Mouse (Mus musculus) lung, embryonic 14.5 days (tissue): ENCODE results near the gene Ctrc. TPM values are rescaled to one million over a fixed set of nuclear protein-coding genes. Genes with fewer than 3 reads are reported as not detected.

ENCODE experiments used
- ATAC-seq: fragments of 200-750 bp; cut with Nextera tagmentation; 2 replicates; pipeline ENCODE4 v1.8.0; 2017; ENCODE audit warnings: mild to moderate bottlenecking, moderate TSS enrichment, moderate library complexity; ENCODE audit not compliant: insufficient read depth
- DNase-seq: peaks from one replicate; pipeline ENCODE4 v3.0.0-alpha.2; 2015
- H3K27ac ChIP-seq: fragments of 300-500 bp; sonication (generic); 2 replicates; pipeline ENCODE4 v1.5.1; 2014; ENCODE audit warnings: low read depth, mild to moderate bottlenecking, moderate library complexity
- H3K27me3 ChIP-seq: fragments of 300-500 bp; sonication (generic); 2 replicates; pipeline ENCODE4 v1.6.1; 2014; ENCODE audit warnings: low read length, control low read depth; ENCODE audit not compliant: insufficient read depth
- H3K36me3 ChIP-seq: fragments of 300-500 bp; sonication (generic); 2 replicates; pipeline ENCODE4 v1.6.1; 2014; ENCODE audit warnings: control low read depth; ENCODE audit not compliant: insufficient read depth
- H3K4me1 ChIP-seq: fragments of 300-500 bp; sonication (generic); 2 replicates; pipeline ENCODE4 v1.6.1; 2014; ENCODE audit warnings: antibody characterized with exemption, control low read depth; ENCODE audit not compliant: insufficient read depth
- H3K4me2 ChIP-seq: fragments of 300-500 bp; sonication (generic); 2 replicates; pipeline ENCODE4 v1.6.1; 2014; ENCODE audit warnings: mild to moderate bottlenecking
- H3K4me3 ChIP-seq: fragments of 300-500 bp; sonication (generic); 2 replicates; pipeline ENCODE4 v1.5.1; 2014; ENCODE audit warnings: low read depth, low read length
- H3K9ac ChIP-seq: fragments of 300-500 bp; sonication (generic); 2 replicates; pipeline ENCODE4 v1.6.1; 2014
- H3K9me3 ChIP-seq: fragments of 300-500 bp; sonication (generic); 2 replicates; pipeline ENCODE4 v1.6.1; 2016; ENCODE audit warnings: low read depth, low read length, control low read depth
- CTCF ChIP-seq: IDR thresholded peaks from 2 replicates; pipeline ENCODE4 v1.5.1; 2016; ENCODE audit warnings: antibody characterized with exemption, low read depth
- WGBS: fragments of 180-500 bp; shearing (Covaris S2); extraction: QIAGEN DNeasy Blood & Tissue Kit; methylation state at CpG from one replicate; pipeline ENCODE4 v1.1.7; 2014; 5-methylcytosine and 5-hydroxymethylcytosine counted together
- polyA plus RNA-seq: library from polyadenylated mRNA; unstranded; fragments of >200 nt; fragmentation: Nextera tagmentation; extraction: Ambion mirVana; gene quantifications from 2 replicates; pipeline ENCODE4 v1.2.1, GENCODE M21; 2014

Gene Ctrc
- polyA plus RNA-seq, 1 experiment from 2014 or later: not detected

- TF ChIP-seq CTCF: no peak
- Histone ChIP-seq H3K27ac (no peak overlapping the region), H3K4me1 (0 out of 2 replicates have a peak, but pooled peaks cover 4% of the 10 kb centered on the region), H3K36me3 (no peaks in the 10 kb centered on the region), H3K27me3 (no peaks in the 10 kb centered on the region), H3K4me2 (no peak overlapping the region), H3K9me3 (no peaks in the 10 kb centered on the region), H3K9ac (no peak overlapping the region), H3K4me3 (no peak overlapping the region)
- DNase-seq (no peak), ATAC-seq (no peak)
- WGBS: 42% methylated on average over 10 of the region's 10 CpGs
These were observed 35.2 kb upstream of the Ctrc start for GRCm38 (mm10) chr4:141881289-141881914.

DNA sequence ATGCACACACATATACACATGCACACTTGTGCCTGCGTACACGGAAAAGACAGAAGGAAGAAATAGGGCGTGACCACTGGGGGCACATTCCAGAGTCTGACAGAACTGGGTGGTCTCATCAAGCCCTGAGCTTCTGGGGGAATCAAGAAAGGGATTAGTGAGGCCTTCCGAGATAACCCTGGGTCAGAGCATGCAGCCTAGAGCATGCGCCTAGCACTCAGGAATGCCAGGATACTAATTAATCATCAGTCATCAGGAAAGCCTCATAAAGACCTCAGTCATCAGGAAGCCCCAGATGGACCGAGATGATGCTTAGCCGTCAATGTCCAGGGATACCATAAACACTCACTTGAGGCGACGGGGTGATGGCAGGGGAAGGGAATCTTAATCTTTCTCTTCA is 33.7 kb upstream of the Ctrc start:
- Histone ChIP-seq H3K27me3 (no peaks in the 10 kb centered on the region), H3K4me1 (peaks cover 10% of the 10 kb centered on the region), H3K9ac (no peak overlapping the region), H3K4me3 (no peak overlapping the region), H3K4me2 (no peak overlapping the region), H3K36me3 (no peaks in the 10 kb centered on the region), H3K9me3 (no peaks in the 10 kb centered on the region), H3K27ac (no peak overlapping the region)
- no peak for TF ChIP-seq CTCF
- ATAC-seq (no peak), DNase-seq (no peak)
- WGBS: 31% methylated on average over 9 of the region's 9 CpGs

DNA sequence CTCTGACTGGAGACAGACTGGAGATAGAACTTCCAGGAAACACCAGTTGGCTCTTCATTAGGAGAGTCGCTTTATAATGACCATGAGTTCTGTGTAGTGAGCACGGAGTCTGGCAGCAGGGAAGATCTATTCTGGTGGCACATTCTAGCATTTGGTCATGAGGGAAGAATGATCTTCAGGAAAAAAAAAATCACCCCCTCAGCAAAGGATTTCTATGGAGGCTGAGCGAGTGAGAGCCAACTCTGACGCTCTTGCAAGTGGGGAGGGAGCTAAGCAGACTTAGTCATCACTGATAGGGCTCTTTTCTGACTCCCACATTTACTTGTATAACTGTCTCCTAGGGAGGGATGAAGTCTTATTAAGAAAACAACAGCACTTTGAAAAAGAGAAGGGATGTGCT is 32.9 kb upstream of the Ctrc start:
- Histone ChIP-seq H3K4me2 (no peak overlapping the region), H3K27ac (no peak overlapping the region), H3K4me1 (peaks cover 10% of the 10 kb centered on the region), H3K9ac (no peak overlapping the region), H3K36me3 (no peaks in the 10 kb centered on the region), H3K9me3 (no peaks in the 10 kb centered on the region), H3K4me3 (no peak overlapping the region), H3K27me3 (no peaks in the 10 kb centered on the region)
- DNase-seq (no peak), ATAC-seq (no peak)
- 50% methylated on average over 4 of the region's 4 CpGs for WGBS
- no peak for TF ChIP-seq CTCF

DNA sequence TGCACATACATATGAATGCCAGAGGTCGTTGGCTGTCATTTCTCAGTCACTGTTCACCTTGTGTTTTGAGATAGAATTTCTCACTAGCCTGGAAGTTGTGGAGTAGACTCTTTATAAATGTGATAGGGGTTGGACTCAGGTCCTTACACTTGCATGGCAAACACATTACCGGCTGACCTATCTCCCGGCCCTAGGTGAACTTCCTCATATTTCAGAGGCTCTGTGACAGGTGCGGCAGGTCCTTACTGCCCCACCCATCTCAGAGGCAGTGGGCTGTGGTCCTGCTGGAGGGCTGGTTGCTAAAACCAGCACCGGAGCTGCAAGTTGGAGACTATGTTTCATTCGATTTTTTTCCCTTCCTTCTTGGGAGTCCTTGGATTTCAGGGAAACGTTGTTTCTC is 32.5 kb upstream of the Ctrc start:
- H3K9me3 ChIP-seq: no peaks in the 10 kb centered on the region
- no peak overlapping the region for H3K4me3 ChIP-seq
- H3K9ac ChIP-seq: no peak overlapping the region
- H3K27me3 ChIP-seq: no peaks in the 10 kb centered on the region
- peaks cover 10% of the 10 kb centered on the region for H3K4me1 ChIP-seq
- no peak overlapping the region for H3K4me2 ChIP-seq
- DNase-seq: no peak
- no peaks in the 10 kb centered on the region for H3K36me3 ChIP-seq
- H3K27ac ChIP-seq: no peak overlapping the region
- TF ChIP-seq CTCF: no peak
- ATAC-seq: no peak
- WGBS: 33% methylated on average over 7 of the region's 7 CpGs

DNA sequence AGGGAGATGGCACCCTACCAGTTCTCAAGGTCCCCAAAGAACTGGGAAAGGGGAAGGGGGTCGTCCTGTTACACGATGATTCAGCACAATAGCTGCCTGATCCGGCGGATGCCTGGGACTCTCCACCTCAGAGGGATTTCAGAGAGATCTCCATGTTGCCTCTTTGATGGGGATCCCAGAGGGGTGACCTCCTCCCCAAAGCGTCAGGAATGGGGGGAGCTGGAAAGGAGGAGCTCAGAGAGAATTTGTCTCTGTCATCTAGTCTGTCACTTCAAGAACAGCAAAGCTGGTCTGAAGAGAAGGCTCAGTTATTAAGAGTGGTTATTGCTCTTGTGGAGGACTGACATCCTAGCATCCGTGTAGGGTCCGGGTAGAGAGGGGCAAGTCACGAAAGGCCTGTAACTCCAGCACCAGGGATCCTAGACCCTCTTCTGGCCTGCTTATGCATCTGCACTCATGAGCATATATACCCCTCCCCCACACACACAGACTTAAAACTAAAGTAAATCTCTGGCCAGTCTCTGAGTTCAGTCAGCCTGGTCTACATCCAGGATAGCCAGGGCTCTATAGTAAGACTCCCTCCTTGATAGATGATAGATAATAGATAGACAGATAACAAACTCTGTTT is 29.4 kb upstream of the Ctrc start:
- WGBS: 10% methylated on average over 8 of the region's 8 CpGs
- DNase-seq (peak; percentile 50), ATAC-seq (0 out of 2 replicates have a peak, but pooled peaks have one; percentile 7)
- peaks cover 8% of the 10 kb centered on the region for H3K36me3 ChIP-seq
- peak overlapping the region; percentile 97 for H3K4me2 ChIP-seq
- no peak overlapping the region for H3K9ac ChIP-seq
- H3K27ac ChIP-seq: no peak overlapping the region
- H3K4me3 ChIP-seq: peak overlapping the region; percentile 82; the same call in 1 of the 2 replicates
- H3K9me3 ChIP-seq: no peaks in the 10 kb centered on the region
- H3K4me1 ChIP-seq: peaks cover 26% of the 10 kb centered on the region
- H3K27me3 ChIP-seq: no peaks in the 10 kb centered on the region
- TF ChIP-seq CTCF: peak; percentile 40

DNA sequence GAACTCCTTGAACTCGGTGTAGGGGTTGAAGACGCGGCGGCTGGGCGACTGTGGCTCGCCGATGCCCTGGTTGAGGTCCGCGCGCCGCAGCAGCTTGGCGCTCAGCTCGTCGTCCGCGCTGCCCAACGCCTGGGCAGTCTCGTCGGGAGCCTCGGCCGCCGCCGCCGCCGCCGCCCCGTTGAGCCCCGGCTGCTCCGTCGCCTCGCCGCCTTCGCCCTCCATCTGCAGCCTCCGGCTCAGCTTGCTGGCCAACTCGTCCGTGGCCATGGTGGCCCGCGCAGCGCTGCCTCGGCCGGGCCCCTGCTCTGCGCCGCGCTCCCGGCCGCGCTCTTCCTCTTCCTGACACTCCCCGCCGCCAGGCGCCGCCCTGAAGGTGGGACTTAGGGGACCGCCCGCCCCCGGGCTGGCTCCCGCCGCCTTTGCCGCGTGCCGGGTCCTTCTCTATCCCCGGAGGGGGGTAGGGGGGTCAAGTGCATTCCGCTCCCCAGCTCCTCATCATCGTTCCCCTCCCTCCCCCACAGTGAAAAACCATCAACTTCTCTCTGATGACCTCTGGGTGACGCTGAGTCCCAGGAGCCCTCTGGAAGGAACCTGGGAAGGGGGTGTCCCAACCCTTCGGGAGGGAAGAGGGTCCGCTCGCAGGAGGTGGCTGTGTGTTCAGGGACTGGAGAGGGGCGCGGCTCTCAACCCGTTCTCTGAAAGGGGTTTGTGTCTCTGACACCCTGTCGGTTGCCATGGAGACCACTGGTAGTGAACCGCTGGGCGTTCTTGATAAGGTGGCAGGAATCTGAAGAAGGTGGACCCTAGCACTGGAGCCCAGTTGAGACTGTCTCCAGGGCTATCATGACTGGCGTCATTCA is 28.7 kb upstream of the Ctrc start, which contains the start of gene Efhd2:
Gene Efhd2 (minus strand): TSS at position 320 of the 860 bp plus-strand sequence.
- Histone ChIP-seq H3K36me3 (peaks cover 8% of the 10 kb centered on the region), H3K4me1 (peaks cover 26% of the 10 kb centered on the region), H3K27me3 (no peaks in the 10 kb centered on the region), H3K9me3 (no peaks in the 10 kb centered on the region), H3K4me2 (peak within 1 kb of the TSS; percentile 97), H3K4me3 (peak within 1 kb of the TSS; percentile 82), H3K9ac (peak within 1 kb of the TSS; percentile 79), H3K27ac (peak within 1 kb of the TSS; percentile 65)
- ATAC-seq: peak; percentile 91
- under 1% methylated on average over 72 of the region's 73 CpGs for WGBS
- TF ChIP-seq CTCF: 0 out of 2 replicates have a peak, but pooled peaks have one; percentile 25
- peak; percentile 90 for DNase-seq
